ENCODE assay signal across 9 mouse cellular contexts in the genomic region with DNA sequence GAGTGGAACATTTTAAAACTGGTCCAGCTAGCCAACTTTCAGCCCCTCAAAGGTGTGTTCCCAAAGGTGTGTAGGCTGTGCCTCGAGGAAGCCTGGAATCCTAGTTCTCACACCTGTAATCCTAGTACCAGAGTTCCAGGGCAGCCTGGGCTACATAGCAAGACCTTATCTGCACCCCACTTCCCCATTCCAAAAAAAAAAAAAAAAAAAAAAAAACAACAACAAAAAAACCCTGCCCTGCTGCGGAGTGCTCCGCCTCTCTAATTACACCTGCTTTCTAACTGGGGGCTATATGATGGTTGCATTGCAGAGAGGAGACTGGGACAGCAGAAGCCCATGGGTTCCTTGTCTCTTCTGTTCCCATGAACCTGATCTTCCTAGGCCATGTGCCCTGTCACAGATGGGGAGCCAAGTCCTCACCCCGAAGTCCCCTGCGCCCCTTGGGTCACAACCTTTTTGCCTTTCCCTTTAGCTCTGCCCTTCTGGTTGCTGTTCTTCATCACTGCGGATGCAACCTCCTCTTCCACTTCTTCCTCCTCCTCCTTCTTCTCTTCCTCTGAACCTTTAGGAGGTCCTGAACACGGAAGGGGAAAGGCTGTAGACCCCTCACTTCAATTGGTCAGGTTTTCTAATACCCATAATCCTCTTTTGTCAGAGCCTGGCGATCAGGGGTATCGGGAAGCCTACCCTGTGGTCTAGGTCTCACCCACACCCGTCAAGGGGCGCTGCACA. TPM values are rescaled to one million over a fixed set of nuclear protein-coding genes. Genes with fewer than 3 reads are reported as not detected.
DNase-seq lines count a peak whose midpoint lies in the region; ATAC-seq lines count a peak whose summit lies in the region.
"Had no signal": no experiment of that assay in that cellular context is flagged by ENCODE, and none has a peak within 500 bp of the region (broad histone marks: within the 10 kb centered on the region; RNA-seq: fewer than 3 reads in every experiment).

No protein-coding gene starts in this region.

- peak overlapping the region; percentile 60 for H3K4me2 ChIP-seq in kidney, embryonic 16.5 days (replicated peaks; ENCODE audit: low read depth, low read length)
- peak overlapping the region; percentile 61 for H3K4me2 ChIP-seq in neural tube, embryonic 15.5 days

- peaks cover 28% of the 10 kb centered on the region for H3K4me1 ChIP-seq in kidney, embryonic 16.5 days (ENCODE audit: insufficient read depth, low read length)
- peaks cover 40% of the 10 kb centered on the region for H3K4me1 ChIP-seq in forebrain, embryonic 10.5 days
- H3K4me1 ChIP-seq in limb, embryonic 10.5 days: peaks cover 49% of the 10 kb centered on the region
- peaks cover 27% of the 10 kb centered on the region for H3K4me1 ChIP-seq in neural tube, embryonic 15.5 days

- peaks cover 28% of the 10 kb centered on the region for H3K27me3 ChIP-seq in kidney, embryonic 16.5 days (ENCODE audit: insufficient read depth, low read length)
- H3K27me3 ChIP-seq in forebrain, embryonic 10.5 days (ENCODE audit: poor library complexity, severe bottlenecking): peaks cover 94% of the 10 kb centered on the region
- H3K27me3 ChIP-seq in limb, embryonic 10.5 days (ENCODE audit: low read depth, poor library complexity, severe bottlenecking): peaks cover 93% of the 10 kb centered on the region
- peaks cover 71% of the 10 kb centered on the region for H3K27me3 ChIP-seq in neural tube, embryonic 15.5 days (replicated peaks)

- no peaks in the 10 kb centered on the region for H3K9me3 ChIP-seq in kidney, embryonic 16.5 days (ENCODE audit: low read length)
- H3K9me3 ChIP-seq in forebrain, embryonic 10.5 days: no peaks in the 10 kb centered on the region
- no peaks in the 10 kb centered on the region for H3K9me3 ChIP-seq in limb, embryonic 10.5 days (replicated peaks)
- no peaks in the 10 kb centered on the region for H3K9me3 ChIP-seq in neural tube, embryonic 15.5 days (replicated peaks)

- H3K9ac ChIP-seq in kidney, embryonic 16.5 days (replicated peaks; ENCODE audit: low read length): peak overlapping the region; percentile 58
- no peak overlapping the region for H3K9ac ChIP-seq in neural tube, embryonic 15.5 days (replicated peaks)

- WGBS in kidney, embryonic 16.5 days: 40% methylated on average over 11 of the region's 11 CpGs
- 35% methylated on average over 11 of the region's 11 CpGs for whole genome bisulfite sequencing in forebrain, embryonic 10.5 days
- 30% methylated on average over 11 of the region's 11 CpGs for WGBS in limb, embryonic 10.5 days
- 31% methylated on average over 11 of the region's 11 CpGs for whole genome bisulfite sequencing in neural tube, embryonic 15.5 days

- no peaks in the 10 kb centered on the region for H3K36me3 ChIP-seq in kidney, embryonic 16.5 days (ENCODE audit: insufficient read depth, low read length)
- no peaks in the 10 kb centered on the region for H3K36me3 ChIP-seq in forebrain, embryonic 10.5 days (replicated peaks)
- H3K36me3 ChIP-seq in limb, embryonic 10.5 days: no peaks in the 10 kb centered on the region
- no peaks in the 10 kb centered on the region for H3K36me3 ChIP-seq in neural tube, embryonic 15.5 days

- H3K27ac ChIP-seq in kidney, embryonic 16.5 days (ENCODE audit: low read length): no peak overlapping the region
- peak overlapping the region; percentile 77 for H3K27ac ChIP-seq in forebrain, embryonic 10.5 days
- peak overlapping the region; percentile 74 for H3K27ac ChIP-seq in limb, embryonic 10.5 days
- no peak overlapping the region for H3K27ac ChIP-seq in neural tube, embryonic 15.5 days (replicated peaks)

- intact Hi-C loops in gastrocnemius, postnatal 14 days (cut with DNase I; ENCODE audit: low total_unique reads): no loop called here
- intact Hi-C loops in left cerebral cortex, postnatal 36 days (cut with DNase I): no loop called here

- H3K4me3 ChIP-seq in kidney, embryonic 16.5 days (ENCODE audit: low read length): peak overlapping the region; percentile 42
- H3K4me3 ChIP-seq in forebrain, embryonic 10.5 days: peak overlapping the region; percentile 54
- peak overlapping the region; percentile 51 for H3K4me3 ChIP-seq in limb, embryonic 10.5 days
- peak overlapping the region; percentile 26 for H3K4me3 ChIP-seq in neural tube, embryonic 15.5 days (replicated peaks)

- DNase-seq in kidney, postnatal 10 days: no peak
- no peak for DNase-seq in forebrain, embryonic 10.5 days (ENCODE audit: extremely low spot score, low spot score)
- no peak for DNase-seq in limb, embryonic 10.5 days (ENCODE audit: low spot score)
- DNase-seq in thymus, postnatal 36 days: no peak
- DNase-seq in gastrocnemius, postnatal 14 days: no peak
- DNase-seq in left cerebral cortex, postnatal 36 days (ENCODE audit: low spot score in 2 of 2): no peak
- DNase-seq: lung, adult 18-20 months had no signal

- ATAC-seq in kidney, embryonic 16.5 days (ENCODE audit: low FRiP score, low TSS enrichment): no peak
- no peak for ATAC-seq in neural tube, embryonic 15.5 days (ENCODE audit: low FRiP score)

RNA-seq across cellular contexts. Expression of gene Tulp1, which starts 2.9 kb away (rescaled TPM):
- polyA plus RNA-seq in kidney, embryonic 16.5 days (2015; fragmentation: Nextera tagmentation; extraction: Ambion mirVana): 6.4 and 8.7 TPM in 2 replicates
- polyA plus RNA-seq in forebrain, embryonic 10.5 days (2016; fragmentation: Nextera tagmentation; extraction: Ambion mirVana): 3.5 and 3.8 TPM in 2 replicates
- 3.4 and 4.1 TPM in 2 replicates for polyA plus RNA-seq in limb, embryonic 10.5 days (2016; fragmentation: Nextera tagmentation; extraction: Ambion mirVana)
- polyA plus RNA-seq in neural tube, embryonic 15.5 days (2015; fragmentation: Nextera tagmentation; extraction: Ambion mirVana): 1.1 and 1.5 TPM in 2 replicates
- not detected for total RNA-seq in gastrocnemius, postnatal 14 days (2021)
- total RNA-seq in left cerebral cortex, postnatal 36 days (2021): not detected

RNA-seq across cellular contexts. Expression of gene Tead3, which starts 11.5 kb away (rescaled TPM):
- 10.7 and 11.5 TPM in 2 replicates for polyA plus RNA-seq in kidney, embryonic 16.5 days (2015; fragmentation: Nextera tagmentation; extraction: Ambion mirVana)
- 5.2 and 5.5 TPM in 2 replicates for polyA plus RNA-seq in forebrain, embryonic 10.5 days (2016; fragmentation: Nextera tagmentation; extraction: Ambion mirVana)
- polyA plus RNA-seq in limb, embryonic 10.5 days (2016; fragmentation: Nextera tagmentation; extraction: Ambion mirVana): 5.2 and 9.8 TPM in 2 replicates
- 1.5 and 3.2 TPM in 2 replicates for polyA plus RNA-seq in neural tube, embryonic 15.5 days (2015; fragmentation: Nextera tagmentation; extraction: Ambion mirVana)
- total RNA-seq in gastrocnemius, postnatal 14 days (2021): 10 to 100 TPM in 1 of 2 experiments, 1 to 10 TPM in 1; 9.3 to 11.5 TPM
- 1 to 10 TPM; 2.4 to 2.8 TPM for total RNA-seq in left cerebral cortex, postnatal 36 days (2021)

RNA-seq across cellular contexts. Expression of gene Rpl10a, which starts 33.8 kb away (rescaled TPM):
- polyA plus RNA-seq in kidney, embryonic 16.5 days (2015; fragmentation: Nextera tagmentation; extraction: Ambion mirVana): 543 and 653 TPM in 2 replicates
- polyA plus RNA-seq in forebrain, embryonic 10.5 days (2016; fragmentation: Nextera tagmentation; extraction: Ambion mirVana): 511 and 540 TPM in 2 replicates
- 502 and 576 TPM in 2 replicates for polyA plus RNA-seq in limb, embryonic 10.5 days (2016; fragmentation: Nextera tagmentation; extraction: Ambion mirVana)
- 329 and 387 TPM in 2 replicates for polyA plus RNA-seq in neural tube, embryonic 15.5 days (2015; fragmentation: Nextera tagmentation; extraction: Ambion mirVana)
- 100 to 1,000 TPM; 541 to 620 TPM for total RNA-seq in gastrocnemius, postnatal 14 days (2021)
- 100 to 1,000 TPM; 289 to 354 TPM for total RNA-seq in left cerebral cortex, postnatal 36 days (2021)

RNA-seq across cellular contexts. Expression of gene Fance, which starts 48.8 kb away (rescaled TPM):
- 32.3 and 34.0 TPM in 2 replicates for polyA plus RNA-seq in kidney, embryonic 16.5 days (2015; fragmentation: Nextera tagmentation; extraction: Ambion mirVana)
- polyA plus RNA-seq in forebrain, embryonic 10.5 days (2016; fragmentation: Nextera tagmentation; extraction: Ambion mirVana): 31.6 and 32.5 TPM in 2 replicates
- 32.9 and 35.5 TPM in 2 replicates for polyA plus RNA-seq in limb, embryonic 10.5 days (2016; fragmentation: Nextera tagmentation; extraction: Ambion mirVana)
- polyA plus RNA-seq in neural tube, embryonic 15.5 days (2015; fragmentation: Nextera tagmentation; extraction: Ambion mirVana): 26.3 and 30.3 TPM in 2 replicates
- total RNA-seq in gastrocnemius, postnatal 14 days (2021): 10 to 100 TPM; 10.2 to 10.4 TPM
- 10 to 100 TPM; 21.6 to 29.5 TPM for total RNA-seq in left cerebral cortex, postnatal 36 days (2021)

Comparison
In these comparisons a context has a peak if more than half of its experiments do, and no peak if none do; other contexts are left out.
1. H3K27ac ChIP-seq: peak in forebrain, embryonic 10.5 days (single experiment) and limb, embryonic 10.5 days (single experiment); none in kidney, embryonic 16.5 days (single experiment) and neural tube, embryonic 15.5 days (single experiment).
2. Peak in every context shown above with its lines, with median percentiles within 50 percentile points of each other: H3K4me3 ChIP-seq.